Mouse (Mus musculus) olfactory bulb, adult 2 months (tissue): ENCODE data around the gene Sh3d21.

ENCODE experiments used
- CTCF ChIP-seq: fragments of 200-500 bp; IDR thresholded peaks from 2 replicates; pipeline ENCODE4 v1.5.1; 2012; ENCODE audit warnings: low read depth, mild to moderate bottlenecking, low read length, moderate library complexity; ENCODE audit not compliant: insufficient read depth
- POLR2A ChIP-seq: fragments of 200-500 bp; IDR thresholded peaks from 2 replicates; pipeline ENCODE4 v1.6.1; 2012; ENCODE audit warnings: mild to moderate bottlenecking, low read depth, low read length, moderate library complexity; ENCODE audit not compliant: insufficient read depth

- no peak for TF ChIP-seq POLR2A
- no peak for TF ChIP-seq CTCF
Measured at GRCm38 (mm10) chr4:126207081-126207480, 43.8 kb upstream of the Sh3d21 start.
